In genomic region chr13:116941280-116942015, GRCm38 (mm10) we compare ENCODE assay signal across 12 mouse cellular contexts.
DNase-seq lines count a peak whose midpoint lies in the region; ATAC-seq lines count a peak whose summit lies in the region.
"Had no signal": no experiment of that assay in that cellular context is flagged by ENCODE, and none has a peak within 500 bp of the region (broad histone marks: within the 10 kb centered on the region; RNA-seq: fewer than 3 reads in every experiment).

No protein-coding gene starts in this region.

- intact Hi-C loops in heart, postnatal 36 days (cut with DNase I) = no loop called here
- intact Hi-C loops in gastrocnemius, postnatal 36 days (cut with DNase I) = loop anchor here (5.0 kb wide), 2 partner anchors 36 to 81 kb away; no protein-coding TSS in a partner anchor
- intact Hi-C loops in heart, postnatal 14 days (cut with DNase I) = loop anchor here (5.0 to 10.0 kb wide), 2 partner anchors 86 to 343 kb away; partner anchors contain the start of gene Parp8

- H3K27ac ChIP-seq in embryonic facial prominence, embryonic 14.5 days (replicated peaks; ENCODE audit: low read depth, low read length) = no peak overlapping the region
- H3K27ac ChIP-seq in limb, embryonic 12.5 days = no peak overlapping the region
- H3K27ac ChIP-seq: left cerebral cortex, adult 2 months; liver, embryonic 13.5 days had no signal

- no peak overlapping the region for H3K9ac ChIP-seq in embryonic facial prominence, embryonic 14.5 days (ENCODE audit: low read depth, low read length)
- H3K9ac ChIP-seq in limb, embryonic 12.5 days (replicated peaks) = no peak overlapping the region
- H3K9ac ChIP-seq: liver, embryonic 13.5 days had no signal

- WGBS in embryonic facial prominence, embryonic 14.5 days = 51% methylated on average over 13 of the region's 13 CpGs
- 60% methylated on average over 13 of the region's 13 CpGs for WGBS in limb, embryonic 12.5 days

- H3K9me3 ChIP-seq in embryonic facial prominence, embryonic 14.5 days (ENCODE audit: control insufficient read depth, low read length) = no peaks in the 10 kb centered on the region
- H3K9me3 ChIP-seq in limb, embryonic 12.5 days = no peaks in the 10 kb centered on the region
- H3K9me3 ChIP-seq: liver, embryonic 13.5 days had no signal

- no peak overlapping the region for H3K4me2 ChIP-seq in embryonic facial prominence, embryonic 14.5 days (ENCODE audit: low read depth, low read length)
- H3K4me2 ChIP-seq in limb, embryonic 12.5 days = no peak overlapping the region
- H3K4me2 ChIP-seq: liver, embryonic 13.5 days had no signal

- H3K4me1 ChIP-seq in embryonic facial prominence, embryonic 14.5 days (ENCODE audit: control insufficient read depth, insufficient read depth, low read length) = no peaks in the 10 kb centered on the region; the same call in 1 of the 2 replicates
- H3K4me1 ChIP-seq in limb, embryonic 12.5 days (replicated peaks) = peaks cover 11% of the 10 kb centered on the region
- H3K4me1 ChIP-seq: liver, embryonic 13.5 days had no signal

- no peaks in the 10 kb centered on the region for H3K27me3 ChIP-seq in embryonic facial prominence, embryonic 14.5 days (replicated peaks; ENCODE audit: control insufficient read depth, insufficient read depth, low read length)
- no peaks in the 10 kb centered on the region for H3K27me3 ChIP-seq in limb, embryonic 12.5 days
- H3K27me3 ChIP-seq: liver, embryonic 13.5 days had no signal

- peak; percentile 75 for DNase-seq in heart, adult 11 months
- DNase-seq in heart, postnatal 36 days = no peak
- DNase-seq in MN1 (ENCODE audit: low spot score) = peak; percentile 66
- peak; percentile 38 for DNase-seq in embryonic facial prominence, embryonic 14.5 days (ENCODE audit: low spot score)
- no peak for DNase-seq in gastrocnemius, postnatal 36 days
- no peak for DNase-seq in heart, adult 8-10 months (ENCODE audit: low spot score)
- no peak for DNase-seq in heart, postnatal 14 days
- DNase-seq: gastrocnemius, postnatal 25 days; liver, embryonic 13.5 days; spleen, adult 18-20 months had no signal

- H3K36me3 ChIP-seq in embryonic facial prominence, embryonic 14.5 days (ENCODE audit: control insufficient read depth, insufficient read depth, low read length) = peaks cover 6% of the 10 kb centered on the region; the same call in 1 of the 2 replicates
- no peaks in the 10 kb centered on the region for H3K36me3 ChIP-seq in limb, embryonic 12.5 days
- H3K36me3 ChIP-seq: liver, embryonic 13.5 days had no signal

- ATAC-seq in embryonic facial prominence, embryonic 14.5 days (ENCODE audit: low read depth) = peak; percentile 53; the same call in 1 of the 2 replicates
- ATAC-seq in limb, embryonic 12.5 days (ENCODE audit: insufficient number of reproducible peaks, insufficient read depth, low FRiP score, low TSS enrichment, low read depth) = peak; percentile 40; the same call in 1 of the 2 replicates

- H3K4me3 ChIP-seq in embryonic facial prominence, embryonic 14.5 days (ENCODE audit: low read depth, low read length) = no peak overlapping the region
- H3K4me3 ChIP-seq in limb, embryonic 12.5 days (replicated peaks) = no peak overlapping the region
- H3K4me3 ChIP-seq: left cerebral cortex, adult 2 months; liver, embryonic 13.5 days had no signal

Comparison
In these comparisons a context has a peak if more than half of its experiments do, and no peak if none do; other contexts are left out.
1. DNase-seq: peak in heart, adult 11 months (single experiment), MN1 (single experiment) and embryonic facial prominence, embryonic 14.5 days (single experiment); none in heart, postnatal 36 days (0 of 2), gastrocnemius, postnatal 36 days (0 of 2), heart, adult 8-10 months (single experiment) and heart, postnatal 14 days (0 of 2).